Mouse (Mus musculus): ENCODE results near the gene Ergic2. TPM values are rescaled to one million over a fixed set of nuclear protein-coding genes. Genes with fewer than 3 reads are reported as not detected.

Ergic2 gene
- polyA plus RNA-seq, 1 experiment from 2014 or later, result 122 TPM

- H3K27ac ChIP-seq, result no peak overlapping the region
- H3K9me3 ChIP-seq (replicated peaks), result no peaks in the 10 kb centered on the region
- no peaks in the 10 kb centered on the region for H3K4me1 ChIP-seq (replicated peaks)
- no peak overlapping the region for H3K4me2 ChIP-seq
- no peaks in the 10 kb centered on the region for H3K36me3 ChIP-seq
- no peaks in the 10 kb centered on the region for H3K27me3 ChIP-seq
- DNase-seq (no peak), ATAC-seq (ENCODE audit: low read depth) (no peak)
- H3K9ac ChIP-seq, result no peak overlapping the region
- WGBS (ENCODE audit: insufficient replicate concordance), result 41% methylated on average over 3 of the region's 3 CpGs
- no peak overlapping the region for H3K4me3 ChIP-seq (replicated peaks)
These were observed 30.1 kb upstream of the Ergic2 start for GRCm38 (mm10) chr6:148242304-148242703.

GRCm38 (mm10) chr6:148241685-148242084 lies 29.5 kb upstream of the Ergic2 start:
- H3K4me3 ChIP-seq (replicated peaks), result no peak overlapping the region
- H3K9me3 ChIP-seq (replicated peaks), result no peaks in the 10 kb centered on the region
- no peaks in the 10 kb centered on the region for H3K36me3 ChIP-seq
- no peaks in the 10 kb centered on the region for H3K4me1 ChIP-seq (replicated peaks)
- ATAC-seq (ENCODE audit: low read depth) (no peak), DNase-seq (no peak)
- H3K9ac ChIP-seq, result no peak overlapping the region
- no peaks in the 10 kb centered on the region for H3K27me3 ChIP-seq
- 77% methylated on average over 5 of the region's 5 CpGs for WGBS (ENCODE audit: insufficient replicate concordance)
- no peak overlapping the region for H3K27ac ChIP-seq
- no peak overlapping the region for H3K4me2 ChIP-seq

GRCm38 (mm10) chr6:148239311-148239710 lies 27.1 kb upstream of the Ergic2 start:
- H3K9me3 ChIP-seq (replicated peaks), result no peaks in the 10 kb centered on the region
- 81% methylated on average over 1 of the region's 1 CpGs for WGBS (ENCODE audit: insufficient replicate concordance)

GRCm38 (mm10) chr6:148237453-148237852 lies 25.3 kb upstream of the Ergic2 start:
- Histone ChIP-seq H3K4me1 (replicated peaks) (no peaks in the 10 kb centered on the region), H3K9me3 (replicated peaks) (no peaks in the 10 kb centered on the region), H3K27ac (no peak overlapping the region), H3K9ac (no peak overlapping the region), H3K27me3 (no peaks in the 10 kb centered on the region), H3K36me3 (no peaks in the 10 kb centered on the region), H3K4me2 (no peak overlapping the region), H3K4me3 (replicated peaks) (no peak overlapping the region)
- DNase-seq, result no peak
- ATAC-seq (ENCODE audit: low read depth), result no peak
- 55% methylated on average over 5 of the region's 5 CpGs for WGBS (ENCODE audit: insufficient replicate concordance)

More at GRCm38 (mm10) chr6:148239311-148239710, 27.1 kb upstream of the Ergic2 start:
- Histone ChIP-seq H3K4me3 (replicated peaks) (no peak overlapping the region), H3K9ac (no peak overlapping the region), H3K27ac (no peak overlapping the region), H3K27me3 (no peaks in the 10 kb centered on the region), H3K4me1 (replicated peaks) (no peaks in the 10 kb centered on the region), H3K4me2 (no peak overlapping the region), H3K36me3 (no peaks in the 10 kb centered on the region)
- ATAC-seq (ENCODE audit: low read depth), result no peak
- no peak for DNase-seq

- H3K27me3 ChIP-seq, result no peaks in the 10 kb centered on the region
- DNase-seq, result no peak
- WGBS (ENCODE audit: insufficient replicate concordance), result 51% methylated on average over 3 of the region's 3 CpGs
- H3K36me3 ChIP-seq, result no peaks in the 10 kb centered on the region
- no peak overlapping the region for H3K4me3 ChIP-seq (replicated peaks)
- no peaks in the 10 kb centered on the region for H3K9me3 ChIP-seq (replicated peaks)
- ATAC-seq (ENCODE audit: low read depth), result no peak
- no peak overlapping the region for H3K4me2 ChIP-seq
- H3K27ac ChIP-seq, result no peak overlapping the region
- H3K9ac ChIP-seq, result no peak overlapping the region
- H3K4me1 ChIP-seq (replicated peaks), result no peaks in the 10 kb centered on the region
These were observed 22.1 kb upstream of the Ergic2 start for GRCm38 (mm10) chr6:148234105-148234828.

- no peak overlapping the region for H3K4me2 ChIP-seq
- H3K9ac ChIP-seq, result no peak overlapping the region
- H3K4me1 ChIP-seq (replicated peaks), result no peaks in the 10 kb centered on the region
- H3K36me3 ChIP-seq, result no peaks in the 10 kb centered on the region
- DNase-seq, result no peak
- H3K27ac ChIP-seq, result no peak overlapping the region
- H3K4me3 ChIP-seq (replicated peaks), result no peak overlapping the region
- no peak for ATAC-seq (ENCODE audit: low read depth)
- no peaks in the 10 kb centered on the region for H3K9me3 ChIP-seq (replicated peaks)
- 33% methylated on average over 3 of the region's 3 CpGs for WGBS (ENCODE audit: insufficient replicate concordance)
- no peaks in the 10 kb centered on the region for H3K27me3 ChIP-seq
These were observed 15.4 kb upstream of the Ergic2 start for GRCm38 (mm10) chr6:148227542-148227941.

GRCm38 (mm10) chr6:148222686-148223085 lies 10.5 kb upstream of the Ergic2 start:
- Histone ChIP-seq H3K36me3 (no peaks in the 10 kb centered on the region), H3K27ac (no peak overlapping the region), H3K4me3 (replicated peaks) (no peak overlapping the region), H3K9ac (no peak overlapping the region), H3K4me1 (replicated peaks) (peaks cover 16% of the 10 kb centered on the region), H3K27me3 (no peaks in the 10 kb centered on the region), H3K9me3 (replicated peaks) (no peaks in the 10 kb centered on the region), H3K4me2 (no peak overlapping the region)
- whole genome bisulfite sequencing (ENCODE audit: insufficient replicate concordance), result 70% methylated on average over 2 of the region's 2 CpGs
- DNase-seq (no peak), ATAC-seq (ENCODE audit: low read depth) (no peak)

GRCm38 (mm10) chr6:148218235-148219076 lies 6.3 kb upstream of the Ergic2 start:
- Histone ChIP-seq H3K4me1 (replicated peaks) (peaks cover 31% of the 10 kb centered on the region), H3K36me3 (no peaks in the 10 kb centered on the region), H3K4me3 (replicated peaks) (no peak overlapping the region), H3K27me3 (no peaks in the 10 kb centered on the region), H3K9me3 (replicated peaks) (no peaks in the 10 kb centered on the region), H3K27ac (no peak overlapping the region), H3K4me2 (no peak overlapping the region), H3K9ac (no peak overlapping the region)
- ATAC-seq (ENCODE audit: low read depth) (peak; percentile 76), DNase-seq (no peak)
- 33% methylated on average over 2 of the region's 2 CpGs for WGBS (ENCODE audit: insufficient replicate concordance)

- H3K4me3 ChIP-seq (replicated peaks), result no peak overlapping the region
- ATAC-seq (ENCODE audit: low read depth), result no peak
- no peak overlapping the region for H3K4me2 ChIP-seq
- no peak overlapping the region for H3K27ac ChIP-seq
- no peak for DNase-seq
- no peaks in the 10 kb centered on the region for H3K9me3 ChIP-seq (replicated peaks)
- WGBS (ENCODE audit: insufficient replicate concordance), result 69% methylated on average over 4 of the region's 4 CpGs
- no peaks in the 10 kb centered on the region for H3K36me3 ChIP-seq
- peaks cover 40% of the 10 kb centered on the region for H3K4me1 ChIP-seq (replicated peaks)
- no peaks in the 10 kb centered on the region for H3K27me3 ChIP-seq
- no peak overlapping the region for H3K9ac ChIP-seq
These were observed 4.6 kb upstream of the Ergic2 start for GRCm38 (mm10) chr6:148216752-148217151.

- no peak overlapping the region for H3K27ac ChIP-seq
- no peaks in the 10 kb centered on the region for H3K27me3 ChIP-seq
- no peak overlapping the region for H3K4me3 ChIP-seq (replicated peaks)
- peaks cover 51% of the 10 kb centered on the region for H3K4me1 ChIP-seq (replicated peaks)
- H3K9ac ChIP-seq, result no peak overlapping the region
- H3K9me3 ChIP-seq (replicated peaks), result no peaks in the 10 kb centered on the region
- H3K36me3 ChIP-seq, result no peaks in the 10 kb centered on the region
- ATAC-seq (ENCODE audit: low read depth) (no peak), DNase-seq (peak; percentile 22)
- no peak overlapping the region for H3K4me2 ChIP-seq
- 3% methylated on average over 5 of the region's 5 CpGs for WGBS (ENCODE audit: insufficient replicate concordance)
These were observed 2.6 kb upstream of the Ergic2 start for GRCm38 (mm10) chr6:148214765-148215164.

GRCm38 (mm10) chr6:148211391-148211876 lies 740 bp downstream of the Ergic2 start:
- Histone ChIP-seq H3K4me3 (replicated peaks) (peak overlapping the region; percentile 91), H3K36me3 (peaks cover under 1% of the 10 kb centered on the region; the same call in 1 of the 2 replicates), H3K4me2 (peak overlapping the region; percentile 78), H3K27ac (peak overlapping the region; percentile 93), H3K9ac (peak overlapping the region; percentile 96), H3K27me3 (no peaks in the 10 kb centered on the region), H3K9me3 (replicated peaks) (no peaks in the 10 kb centered on the region), H3K4me1 (replicated peaks) (peaks cover 35% of the 10 kb centered on the region)
- ATAC-seq (ENCODE audit: low read depth) (peak; percentile 68), DNase-seq (peak; percentile 48)
- WGBS (ENCODE audit: insufficient replicate concordance), result 1% methylated on average over 51 of the region's 51 CpGs

Measured in liver, embryonic 13.5 days (tissue).